Mouse (Mus musculus) ES-Bruce4 (cell line): ENCODE measurements at regions not wholly inside any gene's neighbourhood (a gene's known extent, or its start where the extent isn't known, plus 50 kb on each side); places are given as distances from the start of the nearest gene placed in this dataset.
A peak's percentile ranks its signal among the peaks of the same experiment; 100 is the strongest.

Experiments used
- CTCF ChIP-seq: IDR thresholded peaks from one replicate; pipeline ENCODE4 v1.8.1; 2011; ENCODE audit warnings: low read depth, low read length
- POLR2A ChIP-seq: IDR thresholded peaks from one replicate; pipeline ENCODE4 v1.8.1; 2011; ENCODE audit warnings: low read length; ENCODE audit not compliant: insufficient read depth

- peak; percentile 40 for TF ChIP-seq CTCF
- no peak for TF ChIP-seq POLR2A
Measured at GRCm38 (mm10) chr10:19412926-19413325, 56.6 kb downstream of the Olig3 start.
